Mouse (Mus musculus) limb, embryonic 10.5 days (tissue): Measurements from ENCODE around the gene Ncapd3. TPM values are rescaled to one million over a fixed set of nuclear protein-coding genes. Genes with fewer than 3 reads are reported as not detected.
A peak's percentile ranks its signal among the peaks of the same experiment; 100 is the strongest.

Source experiments
- DNase-seq: peaks from one replicate; pipeline ENCODE4 v3.0.0-alpha.2; 2017; ENCODE audit warnings: low spot score
- H3K27ac ChIP-seq: fragments of 300-500 bp; sonication (generic); 2 replicates; pipeline ENCODE4 v1.5.1; 2016; ENCODE audit warnings: mild to moderate bottlenecking
- H3K27me3 ChIP-seq: fragments of 300-500 bp; sonication (generic); 2 replicates; pipeline ENCODE4 v1.6.1; 2016; ENCODE audit warnings: low read depth, mild to moderate bottlenecking; ENCODE audit not compliant: poor library complexity, severe bottlenecking
- H3K36me3 ChIP-seq: fragments of 300-500 bp; sonication (generic); 2 replicates; pipeline ENCODE4 v1.6.1; 2016; ENCODE audit warnings: mild to moderate bottlenecking, moderate library complexity
- H3K4me1 ChIP-seq: fragments of 300-500 bp; sonication (generic); 2 replicates; pipeline ENCODE4 v1.6.1; 2016
- H3K4me3 ChIP-seq: fragments of 300-500 bp; sonication (generic); 2 replicates; pipeline ENCODE4 v1.5.1; 2016; ENCODE audit warnings: mild to moderate bottlenecking, moderate library complexity
- H3K9me3 ChIP-seq: fragments of 300-500 bp; sonication (generic); replicated peaks from 2 replicates; pipeline ENCODE4 v1.6.1; 2016; ENCODE audit warnings: mild to moderate bottlenecking
- WGBS: fragments of 180-500 bp; shearing (Covaris S2); methylation state at CpG from one replicate; pipeline ENCODE4 v1.1.7; 2016; 5-methylcytosine and 5-hydroxymethylcytosine counted together
- polyA plus RNA-seq: library from polyadenylated mRNA; unstranded; fragments of >200 nt; fragmentation: Nextera tagmentation; extraction: Ambion mirVana; gene quantifications from 2 replicates; pipeline ENCODE4 v1.2.1, GENCODE M21; 2016

Ncapd3 gene
- 35.9 and 39.2 TPM in 2 replicates for polyA plus RNA-seq

GRCm38 (mm10) chr9:27029828-27030762 lies at the start of gene Ncapd3, which contains the start of gene Vps26b:
Ncapd3 (plus strand) TSS chr9:27030175.
Vps26b (minus strand) TSS chr9:27030065.
- no peaks in the 10 kb centered on the region for H3K27me3 ChIP-seq
- peaks cover 12% of the 10 kb centered on the region for H3K36me3 ChIP-seq
- peak within 1 kb of the TSS; percentile 76 for H3K4me3 ChIP-seq
- under 1% methylated on average over 74 of the region's 80 CpGs for WGBS
- no peaks in the 10 kb centered on the region for H3K9me3 ChIP-seq
- H3K4me1 ChIP-seq: peaks cover 27% of the 10 kb centered on the region
- peak; percentile 97 for DNase-seq
- peak within 1 kb of the TSS; percentile 93 for H3K27ac ChIP-seq

GRCm38 (mm10) chr9:26985090-26985613 lies 44.8 kb upstream of the Ncapd3 start:
- Histone ChIP-seq H3K4me3 (no peak overlapping the region), H3K36me3 (peaks cover 73% of the 10 kb centered on the region), H3K27ac (no peak overlapping the region), H3K27me3 (no peaks in the 10 kb centered on the region), H3K4me1 (no peaks in the 10 kb centered on the region), H3K9me3 (no peaks in the 10 kb centered on the region)
- WGBS: 93% methylated on average over 2 of the region's 2 CpGs
- DNase-seq: no peak

GRCm38 (mm10) chr9:26985668-26986277 lies 44.2 kb upstream of the Ncapd3 start:
- H3K9me3 ChIP-seq: no peaks in the 10 kb centered on the region
- no peak overlapping the region for H3K4me3 ChIP-seq
- H3K27me3 ChIP-seq: no peaks in the 10 kb centered on the region
- H3K27ac ChIP-seq: no peak overlapping the region
- WGBS: 97% methylated on average over 6 of the region's 6 CpGs
- H3K36me3 ChIP-seq: peaks cover 75% of the 10 kb centered on the region
- no peaks in the 10 kb centered on the region for H3K4me1 ChIP-seq
- no peak for DNase-seq

- Histone ChIP-seq H3K27ac (no peak overlapping the region), H3K4me3 (no peak overlapping the region), H3K27me3 (no peaks in the 10 kb centered on the region), H3K36me3 (peaks cover 73% of the 10 kb centered on the region), H3K9me3 (no peaks in the 10 kb centered on the region), H3K4me1 (no peaks in the 10 kb centered on the region)
- 91% methylated on average over 4 of the region's 4 CpGs for WGBS
- no peak for DNase-seq
Measured at GRCm38 (mm10) chr9:26990181-26990580, 39.8 kb upstream of the Ncapd3 start.

- peaks cover 52% of the 10 kb centered on the region for H3K36me3 ChIP-seq
- H3K4me3 ChIP-seq: no peak overlapping the region
- no peaks in the 10 kb centered on the region for H3K27me3 ChIP-seq
- H3K4me1 ChIP-seq: peaks cover 3% of the 10 kb centered on the region; the same call in 1 of the 2 replicates
- H3K9me3 ChIP-seq: no peaks in the 10 kb centered on the region
- no peak for DNase-seq
- H3K27ac ChIP-seq: no peak overlapping the region
- WGBS: 96% methylated on average over 10 of the region's 10 CpGs
Measured at GRCm38 (mm10) chr9:26993118-26993517, 36.9 kb upstream of the Ncapd3 start.

- Histone ChIP-seq H3K27ac (no peak overlapping the region), H3K36me3 (peaks cover 44% of the 10 kb centered on the region), H3K4me3 (no peak overlapping the region), H3K27me3 (no peaks in the 10 kb centered on the region), H3K4me1 (peaks cover 8% of the 10 kb centered on the region; the same call in 1 of the 2 replicates), H3K9me3 (no peaks in the 10 kb centered on the region)
- no peak for DNase-seq
- WGBS: 87% methylated on average over 3 of the region's 3 CpGs
Measured at GRCm38 (mm10) chr9:26993900-26994299, 36.1 kb upstream of the Ncapd3 start.

GRCm38 (mm10) chr9:26997062-26997461 lies 32.9 kb upstream of the Ncapd3 start:
- 90% methylated on average over 3 of the region's 3 CpGs for WGBS

GRCm38 (mm10) chr9:26997501-26997900 lies 32.5 kb upstream of the Ncapd3 start:
- no peak for DNase-seq
- WGBS: 94% methylated on average over 2 of the region's 2 CpGs
- H3K36me3 ChIP-seq: peaks cover 11% of the 10 kb centered on the region

More at GRCm38 (mm10) chr9:26997062-26997461, 32.9 kb upstream of the Ncapd3 start:
- Histone ChIP-seq H3K9me3 (no peaks in the 10 kb centered on the region), H3K4me1 (peaks cover 24% of the 10 kb centered on the region), H3K27me3 (no peaks in the 10 kb centered on the region), H3K4me3 (no peak overlapping the region), H3K27ac (no peak overlapping the region), H3K36me3 (peaks cover 13% of the 10 kb centered on the region)
- DNase-seq: no peak

GRCm38 (mm10) chr9:26998669-26999460 lies 31.1 kb upstream of the Ncapd3 start:
- peaks cover 24% of the 10 kb centered on the region for H3K4me1 ChIP-seq
- DNase-seq: no peak
- peaks cover 21% of the 10 kb centered on the region for H3K36me3 ChIP-seq
- peak overlapping the region; percentile 92 for H3K27ac ChIP-seq
- H3K4me3 ChIP-seq: peak overlapping the region; percentile 73
- 4% methylated on average over 29 of the region's 29 CpGs for WGBS
- no peaks in the 10 kb centered on the region for H3K27me3 ChIP-seq
- H3K9me3 ChIP-seq: no peaks in the 10 kb centered on the region

More at GRCm38 (mm10) chr9:26997501-26997900, 32.5 kb upstream of the Ncapd3 start:
- H3K27me3 ChIP-seq: no peaks in the 10 kb centered on the region
- no peak overlapping the region for H3K27ac ChIP-seq
- peaks cover 24% of the 10 kb centered on the region for H3K4me1 ChIP-seq
- no peaks in the 10 kb centered on the region for H3K9me3 ChIP-seq
- no peak overlapping the region for H3K4me3 ChIP-seq

- H3K4me3 ChIP-seq: peak within 1 kb of the TSS; percentile 73
- H3K4me1 ChIP-seq: peaks cover 24% of the 10 kb centered on the region
- no peaks in the 10 kb centered on the region for H3K9me3 ChIP-seq
- 2% methylated on average over 35 of the region's 35 CpGs for WGBS
- H3K27ac ChIP-seq: peak within 1 kb of the TSS; percentile 92
- H3K27me3 ChIP-seq: no peaks in the 10 kb centered on the region
- peaks cover 30% of the 10 kb centered on the region for H3K36me3 ChIP-seq
- peak; percentile 95 for DNase-seq
Measured at GRCm38 (mm10) chr9:26999461-27000395, 30.2 kb upstream of the Ncapd3 start, which contains the start of the genes Acad8 and Thyn1. Acad8 (minus strand) TSS chr9:26999566. Thyn1 (plus strand) TSS chr9:26999710.

- Histone ChIP-seq H3K27ac (no peak overlapping the region), H3K4me3 (no peak overlapping the region), H3K36me3 (peaks cover 80% of the 10 kb centered on the region), H3K27me3 (no peaks in the 10 kb centered on the region), H3K4me1 (peaks cover 14% of the 10 kb centered on the region), H3K9me3 (no peaks in the 10 kb centered on the region)
- WGBS: 93% methylated on average over 3 of the region's 3 CpGs
- DNase-seq: no peak
Measured at GRCm38 (mm10) chr9:27005231-27005630, 24.7 kb upstream of the Ncapd3 start.
